Mouse (Mus musculus) CH12.LX (cell line): ENCODE results near the gene Sectm1a.

Experiments
- CHD2 ChIP-seq: IDR thresholded peaks from 2 replicates; pipeline ENCODE4 v1.6.1; 2011; ENCODE audit warnings: low read length, improper control_type of control experiment
- CTCF ChIP-seq, 2 experiments: IDR thresholded peaks in 1 of 2; conservative IDR thresholded peaks in 1 of 2; 2 replicates each; pipeline ENCODE4 v1.5.1; 2011 to 2012; ENCODE audit warnings: low read depth in 2 of 2, low read length in 2 of 2, improper control_type of control experiment in 1 of 2, inconsistent platforms in 1 of 2, mild to moderate bottlenecking in 1 of 2, moderate library complexity in 1 of 2
- E2F4 ChIP-seq: IDR thresholded peaks from 2 replicates; pipeline ENCODE4 v1.6.1; 2011; ENCODE audit warnings: low read depth, low read length, improper control_type of control experiment; ENCODE audit not compliant: insufficient replicate concordance
- ETS1 ChIP-seq: conservative IDR thresholded peaks from 2 replicates; pipeline ENCODE4 v1.6.1; 2012; ENCODE audit warnings: low read depth, mild to moderate bottlenecking, inconsistent platforms, low read length, improper control_type of control experiment, moderate library complexity
- MAX ChIP-seq: IDR thresholded peaks from 2 replicates; pipeline ENCODE4 v1.6.1; 2011; ENCODE audit warnings: low read length, improper control_type of control experiment
- MAZ ChIP-seq: IDR thresholded peaks from 2 replicates; pipeline ENCODE4 v1.6.1; 2012; ENCODE audit warnings: low read depth, mild to moderate bottlenecking, inconsistent platforms, low read length, improper control_type of control experiment, moderate library complexity
- MEF2A ChIP-seq: IDR thresholded peaks from 2 replicates; pipeline ENCODE4 v1.6.1; 2014; ENCODE audit warnings: low read depth, mild to moderate bottlenecking, inconsistent platforms, low read length, improper control_type of control experiment, borderline replicate concordance
- MYC ChIP-seq: IDR thresholded peaks from 2 replicates; pipeline ENCODE4 v1.6.1; 2011; ENCODE audit warnings: low read depth, mild to moderate bottlenecking, improper control_type of control experiment, low read length
- PAX5 ChIP-seq: IDR thresholded peaks from 2 replicates; pipeline ENCODE4 v1.6.1; 2012; ENCODE audit warnings: low read length, inconsistent platforms, mixed read lengths
- POLR2A ChIP-seq: IDR thresholded peaks from 2 replicates; pipeline ENCODE4 v1.6.1; 2011; ENCODE audit warnings: low read depth, mild to moderate bottlenecking, improper control_type of control experiment, low read length
- RAD21 ChIP-seq: IDR thresholded peaks from 2 replicates; pipeline ENCODE4 v1.6.1; 2011; ENCODE audit warnings: low read depth, mild to moderate bottlenecking, low read length, improper control_type of control experiment, moderate library complexity
- SMC3 ChIP-seq: IDR thresholded peaks from 2 replicates; pipeline ENCODE4 v1.6.1; 2011; ENCODE audit warnings: low read depth, low read length, improper control_type of control experiment
- USF2 ChIP-seq: conservative IDR thresholded peaks from 2 replicates; pipeline ENCODE4 v1.6.1; 2011; ENCODE audit warnings: low read depth, low read length, improper control_type of control experiment
- ZC3H11A ChIP-seq: IDR thresholded peaks from 2 replicates; pipeline ENCODE4 v1.6.1; 2012; ENCODE audit warnings: low read depth, mild to moderate bottlenecking, inconsistent platforms, low read length, improper control_type of control experiment

GRCm38 (mm10) chr11:121100692-121101091, 19.7 kb upstream of the Sectm1a start:
- TF ChIP-seq POLR2A (no peak), MEF2A (no peak), ETS1 (no peak), E2F4 (no peak), ZC3H11A (no peak), RAD21 (no peak), CTCF (conservative IDR thresholded peaks at IDR 0.05 in 1 of 2, IDR thresholded peaks at IDR 0.05 in 1 of 2; ENCODE audit: low read depth in 2 of 2, low read length in 2 of 2) (no peak), PAX5 (no peak), MYC (no peak), MAZ (no peak), USF2 (no peak), MAX (no peak), CHD2 (no peak), SMC3 (no peak)
